ENCODE assay signal across 12 mouse cellular contexts in the genomic region with DNA sequence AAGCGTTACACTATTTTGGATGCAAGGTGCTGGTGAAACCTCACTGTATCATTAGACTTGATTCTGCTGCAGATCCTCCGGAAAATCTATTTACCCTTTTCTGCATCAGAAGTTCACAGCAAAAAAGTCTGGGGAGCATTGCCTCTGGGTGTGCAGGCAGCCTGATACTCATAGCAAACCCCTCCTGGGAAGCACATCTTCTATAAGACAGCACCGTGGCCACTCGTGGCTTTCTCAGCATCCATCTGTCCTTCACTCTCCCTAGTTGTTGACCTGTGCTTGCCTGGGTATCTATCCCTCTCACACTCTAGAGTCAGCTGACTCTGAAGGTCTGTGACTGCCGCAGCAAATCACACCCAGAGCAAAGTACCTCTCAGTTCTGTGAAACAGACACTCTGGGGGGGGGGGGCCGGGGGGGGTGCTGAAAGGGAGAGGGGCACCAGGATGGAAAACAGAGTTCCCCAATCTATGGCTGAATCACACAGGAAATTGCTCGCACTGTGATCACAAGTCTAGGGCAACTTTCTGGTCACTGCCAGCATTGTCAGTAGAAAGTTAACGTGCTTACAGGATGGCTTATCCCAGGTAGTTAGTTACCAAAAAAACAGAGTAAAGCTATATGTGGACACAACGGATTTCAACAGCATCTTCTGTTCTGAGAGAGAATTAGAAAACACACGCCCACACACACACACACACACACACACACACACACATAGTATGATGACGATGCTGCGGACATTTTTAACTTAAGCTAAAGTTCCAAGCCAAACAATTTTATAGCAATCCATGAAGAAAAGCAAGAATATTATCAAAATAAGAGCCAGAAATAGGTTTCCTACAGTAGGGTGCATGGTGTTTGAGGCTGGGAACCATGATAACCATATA. TPM values are rescaled to one million over a fixed set of nuclear protein-coding genes. Genes with fewer than 3 reads are reported as not detected.
A peak's percentile ranks its signal among the peaks of the same experiment; 100 is the strongest.
DNase-seq lines count a peak whose midpoint lies in the region; ATAC-seq and TF ChIP-seq lines count a peak whose summit lies in the region.
"Had no signal": no experiment of that assay in that cellular context is flagged by ENCODE, and none has a peak within 500 bp of the region (broad histone marks: within the 10 kb centered on the region; RNA-seq: fewer than 3 reads in every experiment).

No protein-coding gene starts in this region.

- H3K4me1 ChIP-seq in heart, embryonic 12.5 days (replicated peaks): peaks cover 33% of the 10 kb centered on the region
- H3K4me1 ChIP-seq in kidney, adult 2 months (ENCODE audit: control insufficient read depth, insufficient read depth, low read length): peaks cover 5% of the 10 kb centered on the region; the same call in 1 of the 2 replicates
- peaks cover 13% of the 10 kb centered on the region for H3K4me1 ChIP-seq in neural tube, embryonic 12.5 days
- H3K4me1 ChIP-seq in neural tube, embryonic 15.5 days: peaks cover 16% of the 10 kb centered on the region

- no peaks in the 10 kb centered on the region for H3K9me3 ChIP-seq in heart, embryonic 12.5 days (replicated peaks)
- no peaks in the 10 kb centered on the region for H3K9me3 ChIP-seq in neural tube, embryonic 12.5 days
- H3K9me3 ChIP-seq in neural tube, embryonic 15.5 days (replicated peaks): no peaks in the 10 kb centered on the region

- no peak for DNase-seq in heart, adult 9 months (ENCODE audit: low spot score in 2 of 2)
- no peak for DNase-seq in kidney, adult 2 months
- DNase-seq in kidney, adult 11 months: no peak
- DNase-seq in telencephalon, adult 2 months (ENCODE audit: low read depth, low spot score): peak; percentile 19
- DNase-seq: adrenal gland, postnatal 10 days; layer of hippocampus, adult 9-11 months; right cerebral cortex, postnatal 25 days had no signal

- no peak for TF ChIP-seq POLR2A in kidney, adult 2 months (IDR thresholded peaks at IDR 0.05; ENCODE audit: low read depth, low read length)

- H3K4me3 ChIP-seq in heart, embryonic 12.5 days: no peak overlapping the region
- H3K4me3 ChIP-seq in kidney, adult 2 months (ENCODE audit: insufficient read depth, low read depth, low read length): no peak overlapping the region
- H3K4me3 ChIP-seq in neural tube, embryonic 12.5 days: no peak overlapping the region
- H3K4me3 ChIP-seq in neural tube, embryonic 15.5 days (replicated peaks): no peak overlapping the region

- no peak overlapping the region; the same call in 1 of the 2 replicates for H3K27ac ChIP-seq in heart, embryonic 12.5 days (ENCODE audit: poor library complexity, severe bottlenecking)
- H3K27ac ChIP-seq in kidney, adult 2 months (ENCODE audit: insufficient read depth, low read depth, low read length): peak overlapping the region; percentile 48; the same call in 1 of the 2 replicates
- H3K27ac ChIP-seq in neural tube, embryonic 12.5 days: no peak overlapping the region
- no peak overlapping the region for H3K27ac ChIP-seq in neural tube, embryonic 15.5 days (replicated peaks)
- H3K27ac ChIP-seq: liver, embryonic 14.5 days had no signal

- peak overlapping the region; percentile 45 for H3K4me2 ChIP-seq in heart, embryonic 12.5 days
- no peak overlapping the region for H3K4me2 ChIP-seq in neural tube, embryonic 12.5 days (replicated peaks)
- H3K4me2 ChIP-seq in neural tube, embryonic 15.5 days: no peak overlapping the region

- peak; percentile 46; the same call in 1 of the 2 replicates for ATAC-seq in heart, embryonic 12.5 days (ENCODE audit: insufficient number of reproducible peaks, low FRiP score)
- ATAC-seq in neural tube, embryonic 12.5 days (ENCODE audit: low FRiP score, low read depth): 0 out of 2 replicates have a peak, but pooled peaks have one; percentile 50
- ATAC-seq in neural tube, embryonic 15.5 days (ENCODE audit: low FRiP score): no peak
- ATAC-seq: midbrain, embryonic 16.5 days had no signal

- 38% methylated on average over 12 of the region's 12 CpGs for WGBS in heart, embryonic 12.5 days
- WGBS in kidney, adult 2 months: 54% methylated on average over 12 of the region's 12 CpGs
- WGBS in neural tube, embryonic 12.5 days: 59% methylated on average over 12 of the region's 12 CpGs
- WGBS in neural tube, embryonic 15.5 days: 59% methylated on average over 12 of the region's 12 CpGs

- no peaks in the 10 kb centered on the region for H3K27me3 ChIP-seq in heart, embryonic 12.5 days (replicated peaks)
- no peaks in the 10 kb centered on the region for H3K27me3 ChIP-seq in kidney, adult 2 months (replicated peaks; ENCODE audit: control insufficient read depth, insufficient read depth, low read length)
- no peaks in the 10 kb centered on the region for H3K27me3 ChIP-seq in neural tube, embryonic 12.5 days (replicated peaks)
- H3K27me3 ChIP-seq in neural tube, embryonic 15.5 days (replicated peaks): no peaks in the 10 kb centered on the region

- no peak for TF ChIP-seq CTCF in kidney, adult 2 months (conservative IDR thresholded peaks at IDR 0.05; ENCODE audit: insufficient read depth, insufficient read length, low read depth, low read length)

- H3K9ac ChIP-seq in heart, embryonic 12.5 days: no peak overlapping the region
- no peak overlapping the region for H3K9ac ChIP-seq in neural tube, embryonic 12.5 days
- no peak overlapping the region for H3K9ac ChIP-seq in neural tube, embryonic 15.5 days (replicated peaks)
- H3K9ac ChIP-seq: liver, embryonic 14.5 days had no signal

- peaks cover 12% of the 10 kb centered on the region for H3K36me3 ChIP-seq in heart, embryonic 12.5 days
- no peaks in the 10 kb centered on the region for H3K36me3 ChIP-seq in kidney, adult 2 months (ENCODE audit: control insufficient read depth, insufficient read depth, low read length)
- H3K36me3 ChIP-seq in neural tube, embryonic 12.5 days: 0 out of 2 replicates have a peak, but pooled peaks cover 6% of the 10 kb centered on the region
- no peaks in the 10 kb centered on the region for H3K36me3 ChIP-seq in neural tube, embryonic 15.5 days

RNA-seq across cellular contexts. Expression of gene Myo1b, which starts 35.7 kb away (rescaled TPM):
- 36.5 and 38.1 TPM in 2 replicates for polyA plus RNA-seq in heart, embryonic 12.5 days (2016; fragmentation: Nextera tagmentation; extraction: Ambion mirVana)
- 5.8 and 5.9 TPM in 2 replicates for polyA plus RNA-seq in kidney, adult 2 months (2012; rRNA removed)
- 119 and 128 TPM in 2 replicates for polyA plus RNA-seq in neural tube, embryonic 12.5 days (2016; fragmentation: Nextera tagmentation; extraction: Ambion mirVana)
- polyA plus RNA-seq in neural tube, embryonic 15.5 days (2015; fragmentation: Nextera tagmentation; extraction: Ambion mirVana): 55.7 and 57.7 TPM in 2 replicates
